Mouse (Mus musculus) urinary bladder, postnatal 0 days (tissue): ENCODE data around the gene Prokr2. TPM values are rescaled to one million over a fixed set of nuclear protein-coding genes. Genes with fewer than 3 reads are reported as not detected.

Source experiments
- polyA plus RNA-seq: library from polyadenylated mRNA; unstranded; fragments of >200 nt; fragmentation: Nextera tagmentation; extraction: Ambion mirVana; gene quantifications from 2 replicates; pipeline ENCODE4 v1.2.1, GENCODE M21; 2015

Gene Prokr2
- not detected in 2 replicates for polyA plus RNA-seq

DNA sequence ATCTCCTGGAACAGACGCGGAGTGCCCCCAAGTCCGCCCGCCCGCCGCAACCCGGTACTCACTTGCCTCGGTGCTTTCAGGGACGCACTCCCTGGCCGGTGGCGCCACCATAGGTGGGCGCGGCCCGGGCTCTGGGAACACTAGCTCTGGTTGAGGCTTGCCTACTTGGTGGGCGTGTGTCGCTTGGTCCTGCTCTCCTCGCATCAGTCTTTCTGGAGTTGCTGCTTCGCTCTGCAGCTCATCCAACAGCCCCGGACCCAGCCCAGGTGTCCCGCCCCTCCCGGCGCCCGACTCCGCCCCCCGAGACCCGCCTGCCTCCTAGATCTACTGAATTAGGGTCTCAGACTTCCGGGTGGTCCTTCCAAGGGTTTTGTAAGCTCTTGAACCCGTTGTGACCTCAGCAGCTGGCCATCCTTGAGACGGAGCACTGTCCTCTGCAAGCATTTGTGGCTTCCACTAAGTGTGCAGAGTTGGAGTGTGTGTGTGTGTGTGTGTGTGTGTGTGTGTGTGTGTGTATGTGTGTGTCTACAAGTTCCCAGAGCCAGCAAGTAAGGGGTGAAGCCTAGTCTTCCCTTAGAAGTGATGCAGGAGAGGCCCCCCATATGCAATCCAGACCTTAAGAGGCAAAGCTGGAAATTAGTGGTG lies at the start of gene Prokr2:
Prokr2 (minus strand) TSS at position 254 of the 645 bp plus-strand sequence.

Other genes starting within 250 kb of the Prokr2 start
- gene Slc23a2, start 240.3 kb downstream of the Prokr2 start, polyA plus RNA-seq = 8.1 and 8.4 TPM in 2 replicates
- 32.8 and 34.3 TPM in 2 replicates for gene Tmem230, start 137.6 kb downstream of the Prokr2 start, polyA plus RNA-seq
- gene Pcna, start 132.1 kb downstream of the Prokr2 start, polyA plus RNA-seq = 83.0 and 105 TPM in 2 replicates
- gene Cds2, start 122.3 kb downstream of the Prokr2 start, polyA plus RNA-seq = 18.5 and 20.1 TPM in 2 replicates
- 28.6 and 32.2 TPM in 2 replicates for gene Gpcpd1, start 202.3 kb upstream of the Prokr2 start, polyA plus RNA-seq